Mouse (Mus musculus): ENCODE data around the gene Gm4491.

- TF ChIP-seq CTCF (IDR thresholded peaks at IDR 0.05; ENCODE audit: low read depth) (no peak), EP300 (IDR thresholded peaks at IDR 0.05; ENCODE audit: low read depth) (no peak)
Observed at GRCm38 (mm10) chr14:57161201-57161600, 45.5 kb upstream of the Gm4491 start.

Data from liver, postnatal 0 days (tissue).